Mouse (Mus musculus): ENCODE measurements around the gene Spire2. TPM values are rescaled to one million over a fixed set of nuclear protein-coding genes. Genes with fewer than 3 reads are reported as not detected.

The Spire2 gene
- polyA plus RNA-seq, 1 experiment from 2014 or later, result 3.1 TPM

DNA sequence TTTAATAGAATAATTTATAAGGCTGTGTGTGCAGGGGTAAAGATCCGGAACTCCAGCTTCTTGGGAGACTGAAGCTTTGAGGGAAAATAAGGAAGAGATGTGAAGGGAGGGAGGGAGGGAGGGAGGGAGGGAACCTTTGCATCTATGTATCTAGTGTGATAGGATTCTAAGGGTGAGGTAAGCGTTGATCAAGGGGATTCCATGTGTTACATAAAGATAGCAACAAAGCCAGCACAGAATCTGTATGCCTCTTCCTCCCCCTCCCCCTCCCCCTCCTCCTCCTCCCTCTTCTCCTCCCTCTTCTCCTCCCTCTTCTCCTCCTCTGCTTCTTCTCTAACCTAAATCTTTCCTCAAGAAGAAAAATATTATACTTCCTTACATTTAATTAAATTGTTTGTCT, 14.8 kb downstream of the Spire2 start:
- Histone ChIP-seq H3K4me1 (ENCODE audit: control insufficient read depth, insufficient read depth, low read length) (peaks cover 7% of the 10 kb centered on the region), H3K36me3 (replicated peaks; ENCODE audit: control insufficient read depth, insufficient read depth, low read depth, low read length) (no peaks in the 10 kb centered on the region), H3K4me2 (ENCODE audit: low read depth, low read length) (no peak overlapping the region), H3K9me3 (replicated peaks; ENCODE audit: control insufficient read depth, low read length) (no peaks in the 10 kb centered on the region), H3K9ac (replicated peaks; ENCODE audit: low read length) (no peak overlapping the region), H3K27ac (replicated peaks; ENCODE audit: low read depth, low read length) (no peak overlapping the region), H3K4me3 (ENCODE audit: low read depth, low read length) (no peak overlapping the region), H3K27me3 (ENCODE audit: control insufficient read depth, insufficient read depth, low read length) (no peaks in the 10 kb centered on the region)
- DNase-seq (ENCODE audit: low spot score), result no peak
- 90% methylated on average over 2 of the region's 2 CpGs for WGBS
- ATAC-seq (replicated peaks; ENCODE audit: insufficient number of reproducible peaks, low FRiP score, low TSS enrichment, low read depth), result no peak

DNA sequence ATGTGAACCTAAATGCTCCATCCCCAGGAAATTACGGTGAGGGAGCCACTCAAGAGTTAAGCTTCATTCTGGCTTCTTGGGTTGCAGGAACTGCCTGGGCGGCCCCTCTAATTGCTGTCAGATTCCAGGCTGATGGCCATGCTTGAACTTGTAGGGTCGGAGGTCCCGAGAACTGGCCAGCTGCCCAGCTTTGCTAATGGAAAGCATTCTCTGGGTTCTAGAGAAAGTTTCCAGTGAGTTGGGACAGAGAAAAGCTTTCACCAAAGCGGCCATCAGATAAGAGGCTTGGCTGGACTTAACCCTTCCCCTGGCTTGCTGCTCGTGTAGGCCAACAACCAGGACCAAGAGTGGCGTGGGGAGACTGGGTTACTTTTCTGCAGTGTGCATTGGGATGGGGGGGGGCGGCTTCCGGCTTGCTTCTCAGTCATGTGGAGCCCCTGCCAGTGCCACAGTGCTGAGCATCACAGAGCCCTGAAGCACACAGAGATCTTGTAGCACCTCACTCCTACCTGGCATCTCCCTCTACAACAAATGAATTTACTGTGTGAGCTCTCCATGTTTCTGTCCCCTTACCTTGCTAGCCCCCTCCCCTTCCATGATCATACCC, 15.8 kb downstream of the Spire2 start:
- 33% methylated on average over 9 of the region's 9 CpGs for WGBS
- Histone ChIP-seq H3K27ac (replicated peaks; ENCODE audit: low read depth, low read length) (no peak overlapping the region), H3K9ac (replicated peaks; ENCODE audit: low read length) (no peak overlapping the region), H3K36me3 (replicated peaks; ENCODE audit: control insufficient read depth, insufficient read depth, low read depth, low read length) (no peaks in the 10 kb centered on the region), H3K4me2 (ENCODE audit: low read depth, low read length) (no peak overlapping the region), H3K4me1 (ENCODE audit: control insufficient read depth, insufficient read depth, low read length) (peaks cover 7% of the 10 kb centered on the region), H3K4me3 (ENCODE audit: low read depth, low read length) (no peak overlapping the region), H3K27me3 (ENCODE audit: control insufficient read depth, insufficient read depth, low read length) (no peaks in the 10 kb centered on the region), H3K9me3 (replicated peaks; ENCODE audit: control insufficient read depth, low read length) (no peaks in the 10 kb centered on the region)
- peak; percentile 73 for DNase-seq (ENCODE audit: low spot score)
- ATAC-seq (replicated peaks; ENCODE audit: insufficient number of reproducible peaks, low FRiP score, low TSS enrichment, low read depth), result no peak

GRCm38 (mm10) chr8:123349073-123349472, 16.6 kb downstream of the Spire2 start:
- Histone ChIP-seq H3K36me3 (replicated peaks; ENCODE audit: control insufficient read depth, insufficient read depth, low read depth, low read length) (no peaks in the 10 kb centered on the region), H3K9me3 (replicated peaks; ENCODE audit: control insufficient read depth, low read length) (no peaks in the 10 kb centered on the region), H3K9ac (replicated peaks; ENCODE audit: low read length) (no peak overlapping the region), H3K27ac (replicated peaks; ENCODE audit: low read depth, low read length) (no peak overlapping the region), H3K4me3 (ENCODE audit: low read depth, low read length) (no peak overlapping the region), H3K27me3 (ENCODE audit: control insufficient read depth, insufficient read depth, low read length) (no peaks in the 10 kb centered on the region), H3K4me1 (ENCODE audit: control insufficient read depth, insufficient read depth, low read length) (peaks cover 3% of the 10 kb centered on the region; the same call in 1 of the 2 replicates), H3K4me2 (ENCODE audit: low read depth, low read length) (no peak overlapping the region)
- 78% methylated on average over 4 of the region's 4 CpGs for WGBS
- ATAC-seq (replicated peaks; ENCODE audit: insufficient number of reproducible peaks, low FRiP score, low TSS enrichment, low read depth) (no peak), DNase-seq (ENCODE audit: low spot score) (no peak)

- H3K36me3 ChIP-seq (replicated peaks; ENCODE audit: control insufficient read depth, insufficient read depth, low read depth, low read length), result no peaks in the 10 kb centered on the region
- H3K9me3 ChIP-seq (replicated peaks; ENCODE audit: control insufficient read depth, low read length), result no peaks in the 10 kb centered on the region
- H3K9ac ChIP-seq (replicated peaks; ENCODE audit: low read length), result no peak overlapping the region
- no peak for ATAC-seq (replicated peaks; ENCODE audit: insufficient number of reproducible peaks, low FRiP score, low TSS enrichment, low read depth)
- 85% methylated on average over 12 of the region's 12 CpGs for WGBS
- no peak for DNase-seq (ENCODE audit: low spot score)
- no peaks in the 10 kb centered on the region for H3K27me3 ChIP-seq (ENCODE audit: control insufficient read depth, insufficient read depth, low read length)
- H3K4me3 ChIP-seq (ENCODE audit: low read depth, low read length), result no peak overlapping the region
- H3K4me1 ChIP-seq (ENCODE audit: control insufficient read depth, insufficient read depth, low read length), result peaks cover 3% of the 10 kb centered on the region; the same call in 1 of the 2 replicates
- H3K4me2 ChIP-seq (ENCODE audit: low read depth, low read length), result no peak overlapping the region
- H3K27ac ChIP-seq (replicated peaks; ENCODE audit: low read depth, low read length), result no peak overlapping the region
Observed at GRCm38 (mm10) chr8:123352118-123352517, 19.6 kb downstream of the Spire2 start.

GRCm38 (mm10) chr8:123352786-123353185, 20.3 kb downstream of the Spire2 start:
- no peak overlapping the region for H3K4me3 ChIP-seq (ENCODE audit: low read depth, low read length)
- H3K9ac ChIP-seq (replicated peaks; ENCODE audit: low read length), result no peak overlapping the region
- 61% methylated on average over 13 of the region's 13 CpGs for WGBS
- H3K27ac ChIP-seq (replicated peaks; ENCODE audit: low read depth, low read length), result no peak overlapping the region
- H3K4me2 ChIP-seq (ENCODE audit: low read depth, low read length), result no peak overlapping the region
- DNase-seq (ENCODE audit: low spot score) (peak; percentile 38), ATAC-seq (replicated peaks; ENCODE audit: insufficient number of reproducible peaks, low FRiP score, low TSS enrichment, low read depth) (no peak)
- H3K36me3 ChIP-seq (replicated peaks; ENCODE audit: control insufficient read depth, insufficient read depth, low read depth, low read length), result no peaks in the 10 kb centered on the region
- no peaks in the 10 kb centered on the region for H3K27me3 ChIP-seq (ENCODE audit: control insufficient read depth, insufficient read depth, low read length)
- H3K4me1 ChIP-seq (ENCODE audit: control insufficient read depth, insufficient read depth, low read length), result peaks cover 3% of the 10 kb centered on the region; the same call in 1 of the 2 replicates
- H3K9me3 ChIP-seq (replicated peaks; ENCODE audit: control insufficient read depth, low read length), result no peaks in the 10 kb centered on the region

GRCm38 (mm10) chr8:123353216-123353615, 20.7 kb downstream of the Spire2 start:
- H3K9ac ChIP-seq (replicated peaks; ENCODE audit: low read length), result no peak overlapping the region
- no peaks in the 10 kb centered on the region for H3K9me3 ChIP-seq (replicated peaks; ENCODE audit: control insufficient read depth, low read length)
- DNase-seq (ENCODE audit: low spot score) (no peak), ATAC-seq (replicated peaks; ENCODE audit: insufficient number of reproducible peaks, low FRiP score, low TSS enrichment, low read depth) (no peak)
- no peak overlapping the region for H3K27ac ChIP-seq (replicated peaks; ENCODE audit: low read depth, low read length)
- H3K4me2 ChIP-seq (ENCODE audit: low read depth, low read length), result no peak overlapping the region
- H3K4me1 ChIP-seq (ENCODE audit: control insufficient read depth, insufficient read depth, low read length), result peaks cover 3% of the 10 kb centered on the region; the same call in 1 of the 2 replicates
- no peak overlapping the region for H3K4me3 ChIP-seq (ENCODE audit: low read depth, low read length)
- WGBS, result 46% methylated on average over 11 of the region's 11 CpGs
- H3K27me3 ChIP-seq (ENCODE audit: control insufficient read depth, insufficient read depth, low read length), result no peaks in the 10 kb centered on the region
- no peaks in the 10 kb centered on the region for H3K36me3 ChIP-seq (replicated peaks; ENCODE audit: control insufficient read depth, insufficient read depth, low read depth, low read length)

DNA sequence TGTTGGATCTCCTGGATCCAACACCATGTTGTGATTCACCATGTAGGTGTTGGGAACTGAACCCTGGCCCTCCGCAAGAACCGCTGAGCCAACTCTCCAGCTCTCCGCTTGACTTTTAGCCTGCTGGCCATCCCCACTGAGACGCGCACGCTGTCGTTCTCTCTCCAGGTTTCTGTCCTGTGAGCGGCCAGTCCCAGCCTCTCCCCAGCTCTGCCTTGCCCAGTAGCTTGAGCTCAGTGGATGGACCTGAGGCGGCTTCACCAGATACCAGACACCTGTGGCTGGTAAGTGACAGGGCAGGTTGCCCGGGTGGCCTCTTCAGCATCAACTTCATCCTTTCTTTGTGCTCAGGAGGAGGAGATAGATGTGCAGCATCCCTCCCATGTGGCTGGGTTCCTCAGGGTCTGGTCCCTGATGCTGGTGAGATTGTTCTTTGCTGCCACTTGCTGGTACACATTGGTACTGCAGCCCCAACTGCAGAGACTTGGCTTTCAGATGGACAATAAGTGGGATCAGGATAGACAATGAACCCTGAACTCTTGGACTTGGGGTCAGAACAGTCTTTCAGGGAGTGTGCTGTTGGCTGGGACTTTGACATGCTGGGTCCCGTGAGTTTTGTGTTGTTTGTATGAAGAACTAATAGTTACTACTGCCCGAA, 28.7 kb downstream of the Spire2 start:
- Histone ChIP-seq H3K9me3 (replicated peaks; ENCODE audit: control insufficient read depth, low read length) (no peaks in the 10 kb centered on the region), H3K4me1 (ENCODE audit: control insufficient read depth, insufficient read depth, low read length) (no peaks in the 10 kb centered on the region), H3K4me2 (ENCODE audit: low read depth, low read length) (no peak overlapping the region; the same call in 1 of the 2 replicates), H3K27ac (replicated peaks; ENCODE audit: low read depth, low read length) (no peak overlapping the region), H3K27me3 (ENCODE audit: control insufficient read depth, insufficient read depth, low read length) (no peaks in the 10 kb centered on the region), H3K9ac (replicated peaks; ENCODE audit: low read length) (no peak overlapping the region), H3K4me3 (ENCODE audit: low read depth, low read length) (no peak overlapping the region), H3K36me3 (replicated peaks; ENCODE audit: control insufficient read depth, insufficient read depth, low read depth, low read length) (no peaks in the 10 kb centered on the region; the same call in 1 of the 2 replicates)
- DNase-seq (ENCODE audit: low spot score), result peak; percentile 87
- 39% methylated on average over 12 of the region's 12 CpGs for WGBS
- peak; percentile 65 for ATAC-seq (replicated peaks; ENCODE audit: insufficient number of reproducible peaks, low FRiP score, low TSS enrichment, low read depth)

All from embryonic facial prominence, embryonic 11.5 days (tissue).